Mouse (Mus musculus) T-helper 2 cell (primary cell): ENCODE data around the gene Fam110a.

ENCODE experiments used
- in situ Hi-C: fragments of 300-600 bp; cut with MboI, MseI; formaldehyde crosslinking; loops from one replicate; pipeline ENCODE4 v1.15.1; 2025; ENCODE audit warnings: high pct_unique_total_duplicates

Fam110a gene

DNA sequence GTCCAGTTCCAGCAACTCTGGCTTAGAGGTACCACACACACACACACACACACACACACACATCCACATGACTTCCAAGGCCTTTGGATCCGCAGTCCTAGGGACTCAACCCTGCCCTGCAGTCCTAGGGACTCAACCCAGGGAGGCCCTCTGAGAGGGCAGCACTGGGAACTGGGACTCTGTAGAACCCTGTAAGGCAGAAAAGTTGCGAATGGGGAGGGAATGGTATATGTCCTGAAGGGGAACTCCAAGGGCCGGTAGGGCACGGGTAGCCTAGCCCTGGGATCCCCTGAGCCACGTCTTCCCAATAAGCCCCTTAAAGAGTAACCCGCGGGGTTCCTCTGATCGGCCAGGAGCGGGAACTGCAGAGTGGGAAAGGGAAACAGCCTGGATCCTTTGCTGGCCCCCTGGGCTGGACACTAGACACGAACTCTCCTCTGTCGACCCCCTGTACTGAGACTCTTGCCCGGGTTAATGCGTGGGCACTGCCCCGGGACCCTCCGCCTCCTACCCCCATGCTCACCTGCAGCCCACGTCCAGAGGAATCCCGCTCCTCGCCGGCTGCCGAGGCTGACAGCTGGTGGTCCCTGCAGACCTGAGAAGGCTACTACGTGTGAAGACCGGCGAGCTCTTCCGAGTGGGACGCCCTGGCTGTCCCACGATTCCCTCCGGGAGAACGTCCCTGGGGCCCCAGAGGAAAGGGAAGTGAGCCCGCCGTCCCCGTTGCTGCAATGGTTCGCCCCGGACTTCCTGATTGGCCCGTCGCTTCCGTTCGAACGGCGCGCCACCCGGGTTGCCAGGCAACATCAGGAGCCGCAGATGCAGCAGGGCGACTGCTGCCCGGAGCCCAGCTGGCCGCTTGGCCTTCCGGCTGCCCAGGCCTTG, at the start of gene Fam110a:
Fam110a (minus strand) TSS at position 750 of the 885 bp plus-strand sequence.
- in situ Hi-C loops, result loop anchor here (25.0 kb wide), 1 partner anchor 1667 kb away; the partner anchor contains the start of gene Gm10130

DNA sequence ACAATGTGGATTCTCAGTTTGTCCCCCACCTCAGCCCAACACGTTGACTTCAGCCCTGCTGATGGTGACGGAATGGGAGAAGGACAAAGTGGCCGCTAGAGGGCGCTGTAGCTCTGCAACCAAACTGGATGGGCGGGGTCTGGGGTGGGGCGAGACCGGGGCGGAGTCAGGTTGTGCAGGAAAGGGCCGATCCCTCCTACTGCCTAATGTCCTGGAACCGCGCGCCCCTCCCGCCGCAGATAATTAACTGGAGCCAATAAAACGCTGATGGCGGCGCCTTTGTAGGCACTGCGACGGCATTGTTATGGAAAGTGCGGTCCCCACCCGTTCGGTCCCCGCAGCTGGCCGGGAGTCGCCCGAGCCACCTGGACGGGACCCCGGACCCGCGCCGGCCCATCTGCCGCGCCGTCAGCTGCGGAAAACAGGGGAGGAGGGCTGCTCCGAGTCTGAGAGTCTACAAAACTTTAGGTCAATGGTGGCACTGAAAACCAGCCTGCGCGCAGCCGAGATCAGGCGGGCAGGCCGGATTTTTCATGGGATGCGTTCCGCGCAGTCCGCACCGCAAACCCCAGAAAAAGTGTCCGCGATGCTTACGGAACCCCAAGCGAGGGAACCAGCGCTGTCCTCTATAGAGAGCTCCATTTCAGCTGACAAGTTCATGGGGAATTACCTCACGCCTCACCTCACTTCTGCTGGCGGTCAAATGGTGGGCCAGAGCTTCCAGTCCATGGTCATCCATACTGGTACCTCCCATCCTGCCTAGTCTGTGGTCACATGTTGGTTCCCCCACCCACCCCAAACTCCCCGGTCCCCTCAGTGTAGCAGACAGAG, 49.4 kb upstream of the Fam110a start:
- in situ Hi-C loops, result loop anchor here (10.0 kb wide), 1 partner anchor 165 kb away; no protein-coding TSS in a partner anchor

DNA sequence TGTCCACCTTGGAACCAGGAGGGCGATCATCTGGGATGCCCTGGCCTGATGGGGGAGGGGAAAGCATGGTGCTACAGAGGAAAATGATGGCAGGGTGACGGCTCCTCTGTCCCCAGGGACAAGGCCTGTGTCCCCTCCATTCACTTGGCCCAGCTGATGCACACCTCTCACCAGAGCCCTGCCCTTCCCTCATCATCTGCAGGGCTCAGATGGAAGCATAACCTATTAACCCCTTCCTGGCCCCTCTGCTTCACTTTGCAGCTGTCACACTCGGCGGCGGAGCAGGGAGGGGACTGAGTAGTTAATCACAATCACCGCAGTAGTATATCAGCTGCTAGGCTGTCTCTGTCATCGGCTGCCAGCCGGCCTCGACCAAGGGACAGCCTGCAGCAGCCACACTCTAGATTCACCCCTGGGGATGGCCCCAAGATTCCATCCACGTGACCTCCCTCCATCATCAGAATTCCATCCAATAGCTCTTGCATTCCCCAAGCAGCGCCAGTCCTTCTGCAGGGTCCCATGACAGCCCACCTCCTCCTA, 44.9 kb upstream of the Fam110a start:
- in situ Hi-C loops, result loop anchor here (10.0 kb wide), 1 partner anchor 170 kb away; no protein-coding TSS in a partner anchor

DNA sequence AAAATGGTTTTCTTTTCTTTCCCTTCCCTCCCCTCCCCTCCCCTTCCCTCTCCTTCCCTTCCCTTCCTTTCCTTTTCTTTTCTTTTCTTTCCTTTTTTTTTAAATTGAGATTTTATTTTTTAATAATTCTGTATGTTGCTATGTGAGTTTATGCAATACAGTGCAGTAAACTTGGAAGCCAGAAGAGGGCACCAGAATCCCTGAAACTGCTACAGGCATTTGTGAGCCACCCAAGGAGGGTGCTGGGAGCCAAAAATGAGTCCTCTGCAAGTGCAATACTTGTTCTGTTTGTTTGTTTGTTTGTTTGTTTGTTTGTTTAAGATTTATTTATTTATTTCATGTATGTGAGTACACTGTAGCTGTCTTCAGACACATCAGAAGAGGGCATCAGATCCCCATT, 42.0 kb upstream of the Fam110a start:
- in situ Hi-C loops, result loop anchor here (10.0 kb wide), 1 partner anchor 173 kb away; no protein-coding TSS in a partner anchor

DNA sequence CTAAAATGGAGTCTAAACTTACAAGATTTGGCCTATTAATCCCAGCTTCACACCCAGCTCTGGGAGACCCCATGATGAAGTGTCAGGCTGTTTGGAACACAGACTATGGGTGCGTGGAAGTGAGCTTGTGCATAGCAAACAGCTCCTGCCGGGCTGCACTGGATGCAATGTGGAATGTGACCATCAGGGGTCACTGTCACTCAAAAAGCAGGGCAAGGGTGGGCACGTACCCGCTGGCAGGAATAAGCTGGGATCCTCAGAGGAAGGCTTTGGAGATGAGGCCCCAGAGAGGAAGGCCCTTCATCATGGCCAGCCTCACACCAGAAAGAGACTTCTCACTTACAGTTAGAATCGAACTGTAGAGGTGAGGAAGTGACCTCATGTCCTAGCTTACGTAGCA, 40.2 kb upstream of the Fam110a start:
- in situ Hi-C loops, result loop anchor here (10.0 kb wide), 1 partner anchor 175 kb away; no protein-coding TSS in a partner anchor

DNA sequence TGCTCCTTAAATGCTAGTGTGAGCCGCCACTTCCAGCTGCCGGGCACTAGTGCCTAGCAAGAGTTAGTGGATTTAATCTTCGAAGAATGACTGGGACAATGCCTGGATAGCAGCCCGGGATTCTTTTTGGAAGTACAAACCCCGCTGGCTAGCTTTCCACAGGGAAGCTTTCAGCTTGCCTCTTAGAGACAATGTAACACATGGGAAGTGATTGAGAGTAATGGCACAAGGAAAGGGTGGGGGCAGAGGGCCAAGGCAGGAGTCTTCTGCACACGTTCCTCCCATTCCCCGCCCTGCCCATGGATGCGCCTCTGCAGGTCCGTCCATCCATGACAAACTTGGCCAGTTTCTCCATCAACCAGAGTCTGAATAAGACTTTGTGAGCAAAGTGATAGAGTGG, 36.6 kb upstream of the Fam110a start:
- in situ Hi-C loops, result no loop called here

DNA sequence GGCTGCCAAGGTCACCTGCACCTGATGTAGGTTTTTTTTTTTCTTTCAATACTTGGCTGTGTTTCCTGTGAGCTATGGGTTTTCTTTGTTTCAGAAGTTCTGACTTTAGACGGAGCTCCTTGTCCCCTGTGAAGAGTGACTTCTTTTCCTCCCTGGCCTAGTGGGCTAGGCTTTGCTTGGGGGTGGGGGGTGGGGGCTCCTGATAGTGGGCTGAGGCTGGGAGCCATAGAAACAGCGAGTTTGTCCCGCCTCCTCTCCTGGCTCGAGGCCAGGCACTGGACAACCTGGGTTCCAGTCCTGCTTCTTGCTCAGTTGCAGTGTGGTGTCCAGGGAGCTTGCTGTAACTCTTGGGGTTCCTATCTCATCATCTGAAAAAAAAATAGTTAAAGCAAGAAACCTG, 36.0 kb upstream of the Fam110a start:
- in situ Hi-C loops, result no loop called here

DNA sequence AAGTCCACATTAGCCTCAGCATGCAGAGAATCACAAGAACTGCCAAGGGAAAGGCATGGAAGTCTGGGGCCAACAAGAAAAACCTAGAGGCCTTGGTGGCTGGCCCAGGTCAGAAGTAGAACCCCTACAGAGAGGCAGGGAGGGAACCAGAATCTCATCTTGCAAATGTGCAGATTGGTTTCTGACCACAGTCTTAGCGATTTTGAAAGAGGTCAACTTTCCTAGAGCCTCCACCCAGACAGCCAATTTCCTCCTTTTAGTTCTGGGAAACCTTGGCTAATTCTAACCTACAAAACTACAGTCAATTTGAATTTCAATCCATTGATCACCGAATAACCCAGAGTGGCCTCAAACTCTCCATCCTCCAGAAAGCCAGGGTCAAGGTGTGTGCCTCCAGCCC, 32.7 kb upstream of the Fam110a start:
- in situ Hi-C loops, result no loop called here

DNA sequence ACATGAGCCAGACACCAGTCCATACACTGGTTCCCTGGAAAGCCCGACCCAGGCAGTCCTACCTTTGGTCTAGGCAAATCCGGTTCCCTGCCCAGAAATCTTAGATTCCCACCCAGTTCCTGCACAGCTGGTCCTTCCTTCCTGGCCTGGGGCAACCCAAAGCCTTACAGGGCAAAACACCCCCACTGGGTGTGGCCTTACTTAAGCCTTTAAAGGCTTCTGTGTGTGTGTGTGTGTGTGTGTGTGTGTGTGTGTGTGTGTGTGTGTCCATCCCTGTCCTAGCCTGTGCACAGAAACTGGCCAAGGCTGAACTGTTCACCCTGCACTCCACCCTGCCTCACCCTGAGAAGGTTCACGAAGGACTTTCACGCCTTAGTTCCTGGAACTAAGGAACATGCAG, 32.2 kb upstream of the Fam110a start:
- in situ Hi-C loops, result no loop called here

DNA sequence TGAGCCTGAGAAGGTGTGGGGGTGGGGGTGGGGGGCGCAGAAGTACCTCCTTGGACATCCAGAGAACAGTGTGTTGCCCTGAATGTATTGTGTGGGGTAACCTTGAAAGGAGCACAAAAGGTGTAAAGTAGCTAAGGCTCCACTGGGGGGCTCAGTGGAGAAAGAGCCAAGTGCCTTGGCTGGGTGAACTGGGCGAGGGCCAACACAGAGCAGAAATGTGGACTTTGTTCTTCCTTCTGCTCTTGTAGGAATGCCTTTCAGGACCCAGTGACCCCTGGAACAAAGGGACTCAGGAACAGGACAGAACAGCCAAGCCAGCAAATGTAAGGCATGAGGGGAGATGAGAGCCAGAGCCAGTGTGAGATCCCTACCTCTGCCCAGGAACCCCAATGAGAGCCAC, 31.7 kb upstream of the Fam110a start:
- in situ Hi-C loops, result no loop called here

DNA sequence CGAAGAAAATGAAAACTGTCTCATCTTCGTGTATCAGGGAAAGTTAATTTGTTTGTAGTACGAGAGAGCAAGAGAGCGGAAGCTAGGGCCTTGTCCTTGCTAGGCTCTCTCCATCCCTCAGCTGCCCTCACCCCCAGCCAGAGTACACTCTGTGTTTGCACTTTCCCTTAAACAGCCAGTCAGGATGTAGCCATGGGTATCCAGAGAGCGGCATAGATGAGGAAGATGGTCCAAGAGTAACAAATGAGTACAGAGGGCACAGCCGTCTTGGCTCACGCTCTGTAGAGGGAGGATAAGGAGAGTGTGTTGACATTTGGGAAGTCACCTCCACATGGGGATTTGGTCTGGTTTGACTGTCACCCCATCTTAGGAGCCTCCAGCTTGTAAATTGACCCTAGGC, 30.6 kb upstream of the Fam110a start:
- in situ Hi-C loops, result no loop called here

DNA sequence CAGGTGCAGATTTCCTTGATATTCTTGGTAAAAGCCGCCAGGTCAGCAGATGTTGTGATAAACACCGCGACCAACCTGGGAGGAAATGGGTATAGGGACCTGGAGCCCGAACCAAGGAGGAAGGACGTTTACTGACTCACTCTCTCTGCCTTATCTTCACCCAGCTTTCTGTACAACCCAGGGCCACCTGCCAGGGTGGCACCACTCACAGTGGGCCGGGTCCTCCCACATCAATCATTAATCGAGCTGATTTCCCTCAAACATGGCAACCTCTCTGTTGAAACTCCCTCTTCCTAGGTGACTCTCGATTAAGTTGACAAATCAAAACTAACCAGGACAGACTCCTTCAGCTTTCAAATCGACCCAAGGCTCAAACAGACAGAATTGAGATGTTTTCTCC, 30.2 kb upstream of the Fam110a start:
- in situ Hi-C loops, result no loop called here

DNA sequence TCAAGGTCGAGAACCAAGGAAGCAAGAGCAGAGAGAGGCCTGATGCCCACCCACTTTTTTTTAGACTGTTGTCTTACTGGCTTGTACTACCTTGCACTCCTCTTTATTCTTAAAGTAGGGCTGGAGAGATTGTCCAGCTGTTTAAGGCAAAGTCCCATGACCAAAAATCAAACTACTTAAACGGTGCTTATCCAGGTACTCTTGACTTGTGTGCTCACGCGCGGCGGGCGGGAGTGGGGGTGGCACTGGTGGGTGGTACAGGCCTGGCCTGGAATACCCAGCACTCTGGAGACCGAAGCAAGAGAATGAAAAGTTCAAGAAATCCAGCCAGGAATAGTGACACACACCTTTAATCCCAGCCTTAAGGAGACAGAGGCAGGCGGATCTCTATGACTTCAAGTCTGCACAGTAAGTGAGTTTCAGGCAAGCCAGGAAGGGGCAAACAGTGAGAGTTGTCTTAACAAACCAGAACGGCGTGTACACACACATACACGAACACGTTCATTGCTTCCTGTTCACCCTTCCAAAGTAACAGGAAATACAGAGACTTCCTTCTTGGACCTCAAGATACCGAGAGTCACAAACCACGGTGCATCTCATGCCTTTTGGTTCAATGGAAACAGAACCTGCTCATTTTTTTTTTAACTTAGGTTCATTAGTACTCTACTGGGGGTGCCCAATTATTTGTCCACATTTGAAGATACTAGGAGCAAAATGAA, 29.2 kb upstream of the Fam110a start:
- in situ Hi-C loops, result no loop called here

DNA sequence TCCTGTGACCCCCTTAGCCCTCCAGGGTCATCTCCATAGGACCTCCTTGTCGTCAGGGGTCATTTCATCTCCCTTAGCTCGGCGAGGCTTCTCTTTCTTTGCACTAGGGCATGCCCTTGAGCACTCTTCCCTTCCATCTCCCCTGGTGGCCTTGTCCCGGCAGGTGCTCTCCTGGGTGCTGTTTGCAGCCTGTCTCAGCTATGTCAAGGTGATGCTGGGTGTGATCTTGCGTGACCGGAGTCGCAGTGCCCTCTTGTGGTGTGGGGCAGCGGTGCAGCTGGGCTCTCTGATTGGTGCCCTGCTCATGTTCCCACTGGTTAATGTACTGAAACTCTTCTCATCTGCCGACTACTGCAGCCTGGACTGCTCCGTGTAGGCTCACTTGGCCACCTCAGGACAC, 27.8 kb upstream of the Fam110a start:
- in situ Hi-C loops, result no loop called here

DNA sequence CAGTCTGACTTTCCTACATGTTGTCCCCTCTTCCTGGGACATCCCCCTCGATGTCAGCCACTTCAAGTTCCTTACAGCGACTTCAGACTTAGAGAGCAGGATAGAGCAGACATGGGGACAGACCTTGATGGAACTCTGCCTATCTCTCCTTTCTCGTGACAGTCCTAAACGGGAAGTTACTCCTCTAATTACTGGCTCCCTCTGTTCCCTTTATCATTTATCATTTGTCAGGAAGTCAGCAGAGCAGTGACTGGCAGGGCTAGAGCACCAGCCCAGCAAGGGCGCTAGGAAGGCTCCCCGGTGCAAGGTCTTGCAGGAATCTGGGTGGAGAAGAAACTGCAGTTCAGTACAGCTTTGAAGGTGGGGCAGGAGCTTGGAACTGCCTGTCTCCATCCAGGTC, 22.5 kb upstream of the Fam110a start:
- in situ Hi-C loops, result loop anchor here (5.0 kb wide), 1 partner anchor 125 kb away; no protein-coding TSS in a partner anchor

DNA sequence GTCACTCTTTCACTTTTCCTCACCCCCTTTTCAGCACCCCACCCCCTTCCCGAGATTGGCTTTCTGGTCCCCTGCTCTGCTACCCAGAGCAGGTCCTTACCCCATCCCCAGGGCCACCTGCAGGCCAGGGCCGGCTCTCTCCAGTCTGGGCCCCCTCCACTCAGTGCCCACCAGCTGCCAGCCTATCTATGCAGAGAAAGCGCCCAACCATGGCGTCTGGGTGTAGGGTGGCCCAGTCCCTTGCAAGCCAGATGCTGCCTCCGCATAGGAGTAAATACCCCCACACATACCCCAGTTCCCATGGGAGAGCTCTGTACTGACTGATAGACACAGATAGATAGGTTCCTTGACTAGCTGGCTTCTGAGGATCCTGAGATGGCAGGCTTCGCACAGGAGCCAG, 20.7 kb upstream of the Fam110a start:
- in situ Hi-C loops, result loop anchor here (5.0 kb wide), 1 partner anchor 123 kb away; no protein-coding TSS in a partner anchor

DNA sequence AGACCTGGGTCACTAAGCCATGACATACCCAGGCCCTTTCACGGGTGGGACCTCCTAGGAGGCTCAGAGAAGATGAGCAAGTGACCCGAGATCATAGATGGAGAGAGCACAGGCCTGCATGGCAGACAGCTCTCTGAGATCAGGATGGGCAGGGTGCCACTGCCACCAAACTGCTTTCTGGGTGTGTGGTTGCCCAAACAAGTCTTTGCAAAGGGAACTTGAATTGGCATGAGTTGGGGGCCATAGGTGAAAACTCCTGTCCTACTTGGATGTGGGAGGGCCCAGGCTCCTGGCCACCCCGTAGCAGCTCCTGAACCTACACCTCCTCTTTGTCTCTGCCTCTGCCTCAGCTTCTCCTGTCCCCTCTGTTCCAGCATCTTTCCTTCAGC, 20.3 kb upstream of the Fam110a start:
- in situ Hi-C loops, result loop anchor here (5.0 kb wide), 1 partner anchor 123 kb away; no protein-coding TSS in a partner anchor

DNA sequence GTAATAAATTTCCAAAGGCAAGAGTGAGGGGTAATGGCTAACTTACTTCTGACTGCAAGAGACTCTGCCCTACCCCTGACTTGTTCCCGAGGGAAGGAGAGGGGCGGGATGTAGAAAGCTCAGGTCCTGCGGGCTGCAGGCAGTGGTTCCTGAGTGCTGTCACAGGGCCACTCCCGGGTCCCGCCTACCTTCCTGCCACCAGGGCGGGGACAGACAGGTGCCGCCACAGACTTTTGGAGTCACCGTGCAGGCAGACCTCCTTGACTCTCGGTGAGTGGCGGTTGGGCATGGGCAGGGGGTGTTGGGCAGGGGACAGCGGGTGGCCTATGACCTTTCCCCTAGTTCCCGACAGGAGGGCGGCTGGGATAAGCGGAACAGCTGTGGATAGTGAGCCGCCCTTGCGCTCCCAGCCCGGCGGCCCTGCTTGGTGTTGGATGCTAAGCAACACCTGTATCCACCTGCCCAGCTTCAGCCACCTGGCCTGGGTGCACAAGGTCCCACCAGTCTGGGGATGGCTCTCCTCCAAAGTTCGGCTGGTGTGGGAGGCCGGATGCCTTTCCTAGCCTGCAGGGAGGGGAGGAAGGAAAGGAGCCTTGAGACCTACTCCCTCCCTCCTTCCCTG, 19.8 kb upstream of the Fam110a start:
- in situ Hi-C loops, result loop anchor here (5.0 to 25.0 kb wide), 3 partner anchors 57 to 1687 kb away; partner anchors contain the start of gene Gm10130

DNA sequence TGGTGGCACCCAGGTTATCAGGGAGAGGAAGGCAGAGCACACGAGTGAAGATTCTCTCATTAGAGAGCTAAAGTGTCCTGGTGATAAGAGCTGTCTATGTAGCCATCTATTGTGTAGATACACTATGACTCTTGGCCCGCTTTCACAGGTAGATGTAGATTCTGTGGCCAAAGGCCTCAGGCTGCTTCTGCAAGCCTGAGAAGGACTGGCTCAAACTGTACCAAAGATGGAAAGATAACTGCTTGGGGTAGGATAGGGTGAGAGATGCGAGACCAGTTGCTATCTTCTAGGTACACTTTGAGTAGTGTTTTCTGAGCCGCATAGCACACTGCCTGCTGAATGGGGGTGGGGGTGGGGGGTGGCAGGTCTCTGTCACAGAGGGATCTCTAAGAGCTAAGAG, 18.9 kb upstream of the Fam110a start:
- in situ Hi-C loops, result loop anchor here (5.0 to 25.0 kb wide), 2 partner anchors 57 to 1687 kb away; partner anchors contain the start of gene Gm10130

DNA sequence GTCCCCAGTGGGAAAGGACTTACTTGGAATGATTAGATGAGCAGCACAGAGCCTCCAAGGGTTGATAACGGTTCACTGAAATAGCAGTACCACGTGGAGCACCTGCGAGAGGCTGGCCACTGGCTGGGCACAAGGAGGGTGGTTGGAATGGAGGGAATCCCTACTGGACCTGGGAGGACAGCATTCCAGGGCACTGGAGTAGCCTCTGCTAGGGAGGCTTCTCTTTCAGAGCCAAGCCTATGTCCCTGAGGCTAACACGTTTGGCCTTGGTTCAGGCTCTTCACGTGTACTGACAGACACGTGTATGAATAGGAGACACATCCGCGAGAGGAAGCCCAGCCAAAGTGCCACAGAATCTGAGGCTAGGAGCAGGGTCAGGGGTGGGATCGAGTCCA, 18.5 kb upstream of the Fam110a start:
- in situ Hi-C loops, result loop anchor here (5.0 to 25.0 kb wide), 2 partner anchors 56 to 1686 kb away; partner anchors contain the start of gene Gm10130
